Comparison of ENCODE assay signal across 18 mouse cellular contexts in the genomic region with DNA sequence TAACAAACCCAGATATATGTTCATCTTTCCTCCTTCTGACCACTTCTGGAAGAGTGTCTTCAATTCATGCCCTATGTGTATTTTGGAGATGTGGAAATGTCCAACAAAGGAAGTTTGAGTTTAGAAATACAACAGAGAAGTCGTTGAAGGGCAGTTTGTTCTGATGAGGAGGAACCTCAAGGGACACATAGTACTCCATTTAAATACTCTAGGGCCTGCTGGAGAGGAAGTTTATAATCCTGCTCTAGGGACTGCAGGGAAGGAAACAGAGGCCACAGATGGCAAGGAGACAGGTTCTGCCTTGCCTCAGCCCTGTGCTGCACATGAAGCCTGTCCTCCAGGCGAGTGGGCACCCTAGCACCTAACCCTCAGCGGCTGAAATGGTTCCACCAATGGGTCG.
A peak's percentile ranks its signal among the peaks of the same experiment; 100 is the strongest.
DNase-seq lines count a peak whose midpoint lies in the region; ATAC-seq and TF ChIP-seq lines count a peak whose summit lies in the region.
"Had no signal": no experiment of that assay in that cellular context is flagged by ENCODE, and none has a peak within 500 bp of the region (broad histone marks: within the 10 kb centered on the region; RNA-seq: fewer than 3 reads in every experiment).

No protein-coding gene starts in this region.

- H3K9me3 ChIP-seq in liver, embryonic 13.5 days (replicated peaks), result no peaks in the 10 kb centered on the region
- H3K9me3 ChIP-seq in liver, embryonic 11.5 days (ENCODE audit: control insufficient read depth, low read length), result no peaks in the 10 kb centered on the region
- H3K9me3 ChIP-seq: embryonic facial prominence, embryonic 10.5 days; heart, embryonic 13.5 days had no signal

- DNase-seq in liver, embryonic 13.5 days, result no peak
- no peak for DNase-seq in liver, embryonic 11.5 days (ENCODE audit: low spot score)
- peak; percentile 4 for DNase-seq in 416B (ENCODE audit: low read depth)
- no peak for DNase-seq in thymus, adult 2 months
- no peak for DNase-seq in cerebellum, postnatal 14 days
- DNase-seq: adrenal gland, postnatal 14 days; cerebellum, adult 8-10 months; cerebellum, postnatal 36 days; gastrocnemius, adult 2 months; gastrocnemius, postnatal 25 days; heart, adult 11 months; heart, postnatal 4 days had no signal

- no peak for TF ChIP-seq CTCF in thymus, adult 2 months (IDR thresholded peaks at IDR 0.05; ENCODE audit: borderline replicate concordance, control insufficient read depth, extremely low read depth, insufficient read depth, low read length, poor library complexity)

- no peaks in the 10 kb centered on the region for H3K4me1 ChIP-seq in liver, embryonic 13.5 days (replicated peaks)
- no peaks in the 10 kb centered on the region for H3K4me1 ChIP-seq in liver, embryonic 11.5 days (replicated peaks; ENCODE audit: control insufficient read depth, insufficient read depth, low read length)
- H3K4me1 ChIP-seq in thymus, adult 2 months (replicated peaks; ENCODE audit: control insufficient read depth, insufficient read depth, low read length), result no peaks in the 10 kb centered on the region
- H3K4me1 ChIP-seq: embryonic facial prominence, embryonic 10.5 days; heart, embryonic 13.5 days had no signal

- TF ChIP-seq POLR2A in thymus, adult 2 months (IDR thresholded peaks at IDR 0.05; ENCODE audit: control insufficient read depth, extremely low read depth, insufficient read depth, low read length, poor library complexity), result no peak

- WGBS in liver, embryonic 13.5 days (ENCODE audit: insufficient replicate concordance), result 47% methylated on average over 4 of the region's 4 CpGs
- 71% methylated on average over 4 of the region's 4 CpGs for WGBS in liver, embryonic 11.5 days
- WGBS in thymus, adult 2 months, result 57% methylated on average over 4 of the region's 4 CpGs

- 0 out of 2 replicates have a peak, but pooled peaks have one; percentile 31 for ATAC-seq in liver, embryonic 13.5 days (ENCODE audit: low read depth)
- ATAC-seq in liver, embryonic 11.5 days (replicated peaks; ENCODE audit: low FRiP score), result no peak
- ATAC-seq in hematopoietic stem cell, adult 5-6 weeks (replicated peaks in 1 of 2; ENCODE audit: insufficient read depth in 1 of 2, low FRiP score in 2 of 2, low TSS enrichment in 1 of 2, low read depth in 1 of 2, poor library complexity in 2 of 2, severe bottlenecking in 2 of 2), result peak; percentile 23 to 30; a peak in 2 of 4 replicates
- peak; percentile 59 for ATAC-seq in megakaryocyte progenitor cell, adult 5-6 weeks (replicated peaks; ENCODE audit: poor library complexity)
- ATAC-seq: forebrain, embryonic 14.5 days had no signal

- H3K4me3 ChIP-seq in liver, embryonic 13.5 days (replicated peaks), result no peak overlapping the region
- no peak overlapping the region for H3K4me3 ChIP-seq in liver, embryonic 11.5 days (ENCODE audit: low read depth, low read length)
- H3K4me3 ChIP-seq in thymus, adult 2 months (ENCODE audit: control insufficient read depth, insufficient read depth, low read length), result no peak overlapping the region
- H3K4me3 ChIP-seq: embryonic facial prominence, embryonic 10.5 days; gastrocnemius, adult 2 months; heart, embryonic 13.5 days had no signal

- H3K4me2 ChIP-seq in liver, embryonic 13.5 days, result no peak overlapping the region
- no peak overlapping the region for H3K4me2 ChIP-seq in liver, embryonic 11.5 days
- H3K4me2 ChIP-seq: heart, embryonic 13.5 days; hindbrain, embryonic 14.5 days had no signal

- no peaks in the 10 kb centered on the region for H3K36me3 ChIP-seq in liver, embryonic 13.5 days
- H3K36me3 ChIP-seq in liver, embryonic 11.5 days (ENCODE audit: control insufficient read depth, insufficient read depth, low read length), result no peaks in the 10 kb centered on the region
- H3K36me3 ChIP-seq in thymus, adult 2 months (ENCODE audit: control insufficient read depth, insufficient read depth, low read length), result no peaks in the 10 kb centered on the region
- H3K36me3 ChIP-seq: embryonic facial prominence, embryonic 10.5 days had no signal

- no peak overlapping the region for H3K9ac ChIP-seq in liver, embryonic 13.5 days
- no peak overlapping the region for H3K9ac ChIP-seq in liver, embryonic 11.5 days (ENCODE audit: low read depth, low read length)
- H3K9ac ChIP-seq: heart, embryonic 13.5 days; hindbrain, embryonic 14.5 days had no signal

- H3K27me3 ChIP-seq in liver, embryonic 13.5 days, result no peaks in the 10 kb centered on the region
- H3K27me3 ChIP-seq in liver, embryonic 11.5 days (replicated peaks; ENCODE audit: control insufficient read depth, insufficient read depth, low read length), result no peaks in the 10 kb centered on the region
- H3K27me3 ChIP-seq in thymus, adult 2 months (ENCODE audit: control insufficient read depth, insufficient read depth, low read length), result no peaks in the 10 kb centered on the region
- H3K27me3 ChIP-seq: heart, embryonic 13.5 days had no signal

- H3K27ac ChIP-seq in liver, embryonic 13.5 days, result no peak overlapping the region
- no peak overlapping the region for H3K27ac ChIP-seq in liver, embryonic 11.5 days (ENCODE audit: low read depth, low read length)
- H3K27ac ChIP-seq in thymus, adult 2 months (ENCODE audit: control insufficient read depth, insufficient read depth, low read length), result no peak overlapping the region
- H3K27ac ChIP-seq: embryonic facial prominence, embryonic 10.5 days; gastrocnemius, adult 2 months; heart, embryonic 13.5 days; hindbrain, embryonic 14.5 days had no signal
